Mouse (Mus musculus): ENCODE measurements around the gene Ppp4c. TPM values are rescaled to one million over a fixed set of nuclear protein-coding genes. Genes with fewer than 3 reads are reported as not detected.

The Ppp4c gene
- polyA plus RNA-seq, 1 experiment: 189 TPM

- Histone ChIP-seq H3K79me3 (ENCODE audit: low read depth) (no peaks in the 10 kb centered on the region), H3K79me2 (ENCODE audit: control insufficient read depth, insufficient read depth) (no peaks in the 10 kb centered on the region), H3K36me3 (ENCODE audit: control insufficient read depth, insufficient read depth) (no peaks in the 10 kb centered on the region), H3K4me3 (ENCODE audit: insufficient read depth, poor library complexity, severe bottlenecking) (no peak overlapping the region), H3K27me3 (ENCODE audit: control insufficient read depth, insufficient read depth, insufficient read length) (peaks cover 4% of the 10 kb centered on the region), H3ac (ENCODE audit: control insufficient read depth, insufficient read length, low read depth) (no peak overlapping the region)
- TF ChIP-seq MAX (IDR thresholded peaks at IDR 0.05) (no peak), CEBPB (IDR thresholded peaks at IDR 0.05; ENCODE audit: low read depth) (no peak), CTCF (IDR thresholded peaks at IDR 0.05; ENCODE audit: control insufficient read depth, insufficient read depth, insufficient read length) (no peak), USF1 (IDR thresholded peaks at IDR 0.05; ENCODE audit: low read depth) (no peak), MYOD1 (IDR thresholded peaks at IDR 0.05; ENCODE audit: control insufficient read depth, insufficient read length, low read depth) (no peak), FOSL1 (IDR thresholded peaks at IDR 0.05; ENCODE audit: insufficient read depth, low read length, poor library complexity, severe bottlenecking) (no peak), MYOG (IDR thresholded peaks at IDR 0.05; ENCODE audit: control insufficient read depth, extremely low read depth, insufficient read length) (no peak)
Measured at GRCm38 (mm10) chr7:126817595-126817994, 25.3 kb upstream of the Ppp4c start.

DNA sequence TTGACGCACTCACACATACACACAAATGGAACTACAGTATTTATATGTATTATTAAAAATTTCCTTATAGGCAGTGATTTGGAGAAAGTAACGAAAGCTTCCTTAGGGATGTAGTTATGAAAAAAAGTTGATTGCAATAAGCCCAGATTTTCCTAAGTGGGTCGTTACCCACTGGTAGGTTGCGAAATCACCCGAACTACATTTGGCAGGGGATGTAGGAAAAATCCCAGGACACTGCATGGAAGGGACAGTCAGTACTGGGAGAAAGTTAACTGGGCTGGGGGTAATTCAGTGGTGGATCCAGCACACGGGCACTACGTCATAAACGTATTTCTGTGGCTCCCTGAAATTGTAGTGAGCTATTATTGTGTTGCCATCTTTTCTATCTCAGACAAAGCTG lies 24.2 kb upstream of the Ppp4c start:
- H3K4me3 ChIP-seq (ENCODE audit: insufficient read depth, poor library complexity, severe bottlenecking): no peak overlapping the region
- H3K27me3 ChIP-seq (ENCODE audit: control insufficient read depth, insufficient read depth, insufficient read length): no peaks in the 10 kb centered on the region
- no peak overlapping the region for H3ac ChIP-seq (ENCODE audit: control insufficient read depth, insufficient read length, low read depth)
- H3K36me3 ChIP-seq (ENCODE audit: control insufficient read depth, insufficient read depth): no peaks in the 10 kb centered on the region
- no peaks in the 10 kb centered on the region for H3K79me3 ChIP-seq (ENCODE audit: low read depth)
- TF ChIP-seq USF1 (IDR thresholded peaks at IDR 0.05; ENCODE audit: low read depth): no peak
- TF ChIP-seq MAX (IDR thresholded peaks at IDR 0.05): no peak
- no peak for TF ChIP-seq CTCF (IDR thresholded peaks at IDR 0.05; ENCODE audit: control insufficient read depth, insufficient read depth, insufficient read length)
- TF ChIP-seq MYOD1 (IDR thresholded peaks at IDR 0.05; ENCODE audit: control insufficient read depth, insufficient read length, low read depth): no peak
- TF ChIP-seq CEBPB (IDR thresholded peaks at IDR 0.05; ENCODE audit: low read depth): peak; percentile 66
- no peaks in the 10 kb centered on the region for H3K79me2 ChIP-seq (ENCODE audit: control insufficient read depth, insufficient read depth)

- no peaks in the 10 kb centered on the region for H3K27me3 ChIP-seq (ENCODE audit: control insufficient read depth, insufficient read depth, insufficient read length)
- H3ac ChIP-seq (ENCODE audit: control insufficient read depth, insufficient read length, low read depth): no peak overlapping the region
- H3K79me3 ChIP-seq (ENCODE audit: low read depth): no peaks in the 10 kb centered on the region
- TF ChIP-seq MYOD1 (IDR thresholded peaks at IDR 0.05; ENCODE audit: control insufficient read depth, insufficient read length, low read depth) (no peak), MAX (IDR thresholded peaks at IDR 0.05) (no peak), MYOG (IDR thresholded peaks at IDR 0.05; ENCODE audit: control insufficient read depth, extremely low read depth, insufficient read length) (no peak), CTCF (IDR thresholded peaks at IDR 0.05; ENCODE audit: control insufficient read depth, insufficient read depth, insufficient read length) (no peak)
- H3K4me3 ChIP-seq (ENCODE audit: insufficient read depth, poor library complexity, severe bottlenecking): no peak overlapping the region
- no peaks in the 10 kb centered on the region for H3K36me3 ChIP-seq (ENCODE audit: control insufficient read depth, insufficient read depth)
- no peaks in the 10 kb centered on the region for H3K79me2 ChIP-seq (ENCODE audit: control insufficient read depth, insufficient read depth)
Measured at GRCm38 (mm10) chr7:126815726-126816222, 23.5 kb upstream of the Ppp4c start.

- H3K79me2 ChIP-seq (ENCODE audit: control insufficient read depth, insufficient read depth): peaks cover 20% of the 10 kb centered on the region
- no peak for TF ChIP-seq CTCF (IDR thresholded peaks at IDR 0.05; ENCODE audit: control insufficient read depth, insufficient read depth, insufficient read length)
- no peak for TF ChIP-seq FOSL1 (IDR thresholded peaks at IDR 0.05; ENCODE audit: insufficient read depth, low read length, poor library complexity, severe bottlenecking)
- no peak for TF ChIP-seq MYOG (IDR thresholded peaks at IDR 0.05; ENCODE audit: control insufficient read depth, extremely low read depth, insufficient read length)
- no peak for TF ChIP-seq MYOD1 (IDR thresholded peaks at IDR 0.05; ENCODE audit: control insufficient read depth, insufficient read length, low read depth)
- no peak for TF ChIP-seq CEBPB (IDR thresholded peaks at IDR 0.05; ENCODE audit: low read depth)
- no peak for TF ChIP-seq MAX (IDR thresholded peaks at IDR 0.05)
- no peak for TF ChIP-seq USF1 (IDR thresholded peaks at IDR 0.05; ENCODE audit: low read depth)
- H3K36me3 ChIP-seq (ENCODE audit: control insufficient read depth, insufficient read depth): no peaks in the 10 kb centered on the region
- H3K4me3 ChIP-seq (ENCODE audit: insufficient read depth, poor library complexity, severe bottlenecking): no peak overlapping the region
- no peaks in the 10 kb centered on the region for H3K27me3 ChIP-seq (ENCODE audit: control insufficient read depth, insufficient read depth, insufficient read length)
- peaks cover 2% of the 10 kb centered on the region for H3K79me3 ChIP-seq (ENCODE audit: low read depth)
- H3ac ChIP-seq (ENCODE audit: control insufficient read depth, insufficient read length, low read depth): no peak overlapping the region
Measured at GRCm38 (mm10) chr7:126809723-126810369, 17.6 kb upstream of the Ppp4c start.

GRCm38 (mm10) chr7:126808703-126809455 lies 16.6 kb upstream of the Ppp4c start:
- Histone ChIP-seq H3K27me3 (ENCODE audit: control insufficient read depth, insufficient read depth, insufficient read length) (no peaks in the 10 kb centered on the region), H3K79me2 (ENCODE audit: control insufficient read depth, insufficient read depth) (peaks cover 20% of the 10 kb centered on the region), H3K36me3 (ENCODE audit: control insufficient read depth, insufficient read depth) (no peaks in the 10 kb centered on the region), H3K4me3 (ENCODE audit: insufficient read depth, poor library complexity, severe bottlenecking) (peak overlapping the region; percentile 42), H3ac (ENCODE audit: control insufficient read depth, insufficient read length, low read depth) (peak overlapping the region; percentile 81), H3K79me3 (ENCODE audit: low read depth) (peaks cover 2% of the 10 kb centered on the region)
- TF ChIP-seq MAX (IDR thresholded peaks at IDR 0.05): peak; percentile 60
- no peak for TF ChIP-seq CTCF (IDR thresholded peaks at IDR 0.05; ENCODE audit: control insufficient read depth, insufficient read depth, insufficient read length)
- no peak for TF ChIP-seq FOSL1 (IDR thresholded peaks at IDR 0.05; ENCODE audit: insufficient read depth, low read length, poor library complexity, severe bottlenecking)
- TF ChIP-seq MYOG (IDR thresholded peaks at IDR 0.05; ENCODE audit: control insufficient read depth, extremely low read depth, insufficient read length): no peak

All from C2C12 (cell line).